Mouse (Mus musculus) stomach, embryonic 14.5 days (tissue): ENCODE results near the gene Gm12695. TPM values are rescaled to one million over a fixed set of nuclear protein-coding genes. Genes with fewer than 3 reads are reported as not detected.

Source experiments
- ATAC-seq: fragments of 200-750 bp; cut with Nextera tagmentation; 2 replicates; pipeline ENCODE4 v1.8.0; 2017; ENCODE audit warnings: low read depth, moderate TSS enrichment; ENCODE audit not compliant: insufficient number of reproducible peaks, insufficient read depth, low FRiP score
- H3K27ac ChIP-seq: fragments of 300-500 bp; sonication (generic); 2 replicates; pipeline ENCODE4 v1.5.1; 2014; ENCODE audit warnings: mild to moderate bottlenecking, low read length, moderate library complexity, mixed read lengths
- H3K27me3 ChIP-seq: fragments of 300-500 bp; sonication (generic); 2 replicates; pipeline ENCODE4 v1.6.1; 2014; ENCODE audit warnings: low read length, control low read depth, mixed read lengths; ENCODE audit not compliant: control insufficient read depth, insufficient read depth
- H3K36me3 ChIP-seq: fragments of 300-500 bp; sonication (generic); 2 replicates; pipeline ENCODE4 v1.6.1; 2014; ENCODE audit warnings: mild to moderate bottlenecking, control low read depth, low read length, moderate library complexity, mixed read lengths; ENCODE audit not compliant: control insufficient read depth, insufficient read depth
- H3K4me1 ChIP-seq: fragments of 300-500 bp; sonication (generic); 2 replicates; pipeline ENCODE4 v1.6.1; 2014; ENCODE audit warnings: low read length, control low read depth, mixed read lengths; ENCODE audit not compliant: control insufficient read depth, insufficient read depth
- H3K4me2 ChIP-seq: fragments of 300-500 bp; sonication (generic); replicated peaks from 2 replicates; pipeline ENCODE4 v1.6.1; 2014; ENCODE audit warnings: low read depth, low read length, control low read depth
- H3K4me3 ChIP-seq: fragments of 300-500 bp; sonication (generic); 2 replicates; pipeline ENCODE4 v1.5.1; 2014; ENCODE audit warnings: low read depth, low read length, control low read depth
- H3K9ac ChIP-seq: fragments of 300-500 bp; sonication (generic); replicated peaks from 2 replicates; pipeline ENCODE4 v1.6.1; 2014; ENCODE audit warnings: low read depth, mild to moderate bottlenecking, control low read depth, low read length, moderate library complexity, mixed read lengths
- H3K9me3 ChIP-seq: fragments of 300-500 bp; sonication (generic); 2 replicates; pipeline ENCODE4 v1.6.1; 2016; ENCODE audit warnings: low read depth, low read length, control low read depth; ENCODE audit not compliant: control insufficient read depth
- WGBS: fragments of 180-500 bp; shearing (Covaris S2); extraction: QIAGEN DNeasy Blood & Tissue Kit; methylation state at CpG from one replicate; pipeline ENCODE4 v1.1.7; 2014; 5-methylcytosine and 5-hydroxymethylcytosine counted together
- polyA plus RNA-seq: library from polyadenylated mRNA; unstranded; fragments of >200 nt; fragmentation: Nextera tagmentation; extraction: Ambion mirVana; gene quantifications from 2 replicates; pipeline ENCODE4 v1.2.1, GENCODE M21; 2014

Gene Gm12695
- polyA plus RNA-seq, 1 experiment from 2014 or later = not detected

- Histone ChIP-seq H3K9ac (no peak overlapping the region), H3K9me3 (no peaks in the 10 kb centered on the region), H3K4me2 (no peak overlapping the region), H3K4me1 (no peaks in the 10 kb centered on the region), H3K36me3 (no peaks in the 10 kb centered on the region), H3K27me3 (no peaks in the 10 kb centered on the region), H3K4me3 (no peak overlapping the region), H3K27ac (no peak overlapping the region)
- whole genome bisulfite sequencing = 84% methylated on average over 3 of the region's 3 CpGs
- ATAC-seq = no peak
These were observed 11.9 kb downstream of the Gm12695 start for GRCm38 (mm10) chr4:96772966-96773566.

GRCm38 (mm10) chr4:96766396-96766998, 18.5 kb downstream of the Gm12695 start:
- Histone ChIP-seq H3K4me3 (no peak overlapping the region), H3K27me3 (no peaks in the 10 kb centered on the region), H3K4me2 (no peak overlapping the region), H3K9me3 (no peaks in the 10 kb centered on the region), H3K4me1 (no peaks in the 10 kb centered on the region), H3K9ac (no peak overlapping the region), H3K27ac (no peak overlapping the region), H3K36me3 (no peaks in the 10 kb centered on the region)
- ATAC-seq = no peak
- WGBS = 54% methylated on average over 2 of the region's 2 CpGs

GRCm38 (mm10) chr4:96751953-96752352, 33.0 kb downstream of the Gm12695 start:
- WGBS = 51% methylated on average over 1 of the region's 1 CpGs
- ATAC-seq = no peak

GRCm38 (mm10) chr4:96740472-96740871, 44.5 kb downstream of the Gm12695 start:
- Histone ChIP-seq H3K9me3 (no peaks in the 10 kb centered on the region), H3K9ac (no peak overlapping the region), H3K4me2 (no peak overlapping the region), H3K27ac (no peak overlapping the region), H3K36me3 (no peaks in the 10 kb centered on the region), H3K4me1 (no peaks in the 10 kb centered on the region), H3K27me3 (no peaks in the 10 kb centered on the region), H3K4me3 (no peak overlapping the region)
- ATAC-seq = no peak
- 91% methylated on average over 3 of the region's 3 CpGs for WGBS

More at GRCm38 (mm10) chr4:96751953-96752352, 33.0 kb downstream of the Gm12695 start:
- Histone ChIP-seq H3K4me1 (no peaks in the 10 kb centered on the region), H3K9ac (no peak overlapping the region), H3K9me3 (no peaks in the 10 kb centered on the region), H3K4me3 (no peak overlapping the region), H3K27me3 (no peaks in the 10 kb centered on the region), H3K27ac (no peak overlapping the region), H3K36me3 (no peaks in the 10 kb centered on the region), H3K4me2 (no peak overlapping the region)

GRCm38 (mm10) chr4:96729256-96729655, 55.7 kb downstream of the Gm12695 start:
- no peaks in the 10 kb centered on the region for H3K4me1 ChIP-seq
- WGBS = 66% methylated on average over 4 of the region's 4 CpGs
- no peaks in the 10 kb centered on the region for H3K9me3 ChIP-seq
- no peak overlapping the region for H3K4me3 ChIP-seq
- no peak overlapping the region for H3K27ac ChIP-seq
- no peak overlapping the region for H3K9ac ChIP-seq
- no peak for ATAC-seq
- H3K27me3 ChIP-seq = no peaks in the 10 kb centered on the region
- H3K36me3 ChIP-seq = no peaks in the 10 kb centered on the region
- H3K4me2 ChIP-seq = no peak overlapping the region

- Histone ChIP-seq H3K4me3 (no peak overlapping the region), H3K4me2 (no peak overlapping the region), H3K4me1 (no peaks in the 10 kb centered on the region), H3K9me3 (no peaks in the 10 kb centered on the region), H3K27me3 (no peaks in the 10 kb centered on the region), H3K9ac (no peak overlapping the region), H3K27ac (no peak overlapping the region), H3K36me3 (no peaks in the 10 kb centered on the region)
- ATAC-seq = no peak
- 45% methylated on average over 3 of the region's 3 CpGs for WGBS
These were observed 56.8 kb downstream of the Gm12695 start for GRCm38 (mm10) chr4:96728211-96728610.

GRCm38 (mm10) chr4:96725415-96726055, 59.5 kb downstream of the Gm12695 start:
- Histone ChIP-seq H3K27ac (no peak overlapping the region), H3K9me3 (no peaks in the 10 kb centered on the region), H3K4me1 (no peaks in the 10 kb centered on the region), H3K36me3 (no peaks in the 10 kb centered on the region), H3K4me3 (no peak overlapping the region), H3K9ac (no peak overlapping the region), H3K27me3 (no peaks in the 10 kb centered on the region), H3K4me2 (no peak overlapping the region)
- no peak for ATAC-seq
- WGBS = 74% methylated on average over 5 of the region's 5 CpGs

- Histone ChIP-seq H3K27me3 (no peaks in the 10 kb centered on the region), H3K9me3 (no peaks in the 10 kb centered on the region), H3K4me2 (no peak overlapping the region), H3K9ac (no peak overlapping the region), H3K36me3 (no peaks in the 10 kb centered on the region), H3K4me3 (no peak overlapping the region), H3K27ac (no peak overlapping the region), H3K4me1 (no peaks in the 10 kb centered on the region)
- WGBS = 77% methylated on average over 2 of the region's 2 CpGs
- no peak for ATAC-seq
These were observed 62.7 kb downstream of the Gm12695 start for GRCm38 (mm10) chr4:96722301-96722700.
